Mouse (Mus musculus) ovary, postnatal 14 days (tissue): ENCODE results near the gene Alg3.

Source experiments
- DNase-seq: peaks from one replicate; pipeline ENCODE4 v3.0.0; 2022; ENCODE audit warnings: low spot score

Alg3 gene

GRCm38 (mm10) chr16:20604705-20605104 is 6.8 kb downstream of the Alg3 start:
- no peak for DNase-seq

DNA sequence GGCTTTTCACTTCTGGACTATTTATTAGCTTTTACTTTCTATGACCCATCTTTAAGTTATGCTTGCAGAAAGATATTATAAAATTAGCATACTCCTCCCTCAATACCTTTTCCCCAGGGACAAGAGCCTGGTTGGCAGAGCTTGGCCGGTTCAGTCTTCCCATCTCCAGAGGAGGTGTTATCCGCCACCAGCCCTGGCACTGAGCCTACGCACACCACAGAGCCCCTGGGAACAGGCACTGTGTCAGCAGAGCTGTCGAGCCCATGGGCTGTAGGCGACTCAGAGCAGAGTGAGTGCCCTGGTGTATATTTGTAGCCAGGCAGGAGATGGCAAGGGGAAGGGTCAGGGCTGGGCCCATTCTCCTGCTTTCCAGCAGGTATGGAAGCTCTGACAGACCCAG is 11.0 kb downstream of the Alg3 start:
- DNase-seq, result no peak

GRCm38 (mm10) chr16:20596687-20597441 is 14.7 kb downstream of the Alg3 start:
- no peak for DNase-seq

DNA sequence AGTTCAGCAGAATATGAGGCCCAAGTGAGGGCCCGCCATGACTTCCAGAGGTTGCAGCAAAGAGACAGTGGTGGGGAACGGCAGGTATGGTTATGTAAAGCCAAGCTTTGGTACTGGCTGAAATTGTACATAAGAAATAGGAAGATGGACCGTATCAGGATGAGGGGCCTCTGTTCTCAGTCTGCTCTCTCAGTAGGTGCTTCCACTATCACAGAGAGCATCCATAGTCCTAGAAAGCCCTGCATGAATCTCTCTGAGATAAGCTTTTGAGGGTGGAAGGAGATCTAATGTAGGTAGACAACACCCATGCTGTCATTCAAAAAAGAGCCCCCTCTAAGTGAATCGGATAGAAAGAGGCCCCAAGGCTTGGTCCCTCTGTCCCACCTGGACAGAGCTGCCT is 15.8 kb downstream of the Alg3 start:
- DNase-seq, result no peak

GRCm38 (mm10) chr16:20595060-20595673 is 16.4 kb downstream of the Alg3 start:
- DNase-seq, result no peak

DNA sequence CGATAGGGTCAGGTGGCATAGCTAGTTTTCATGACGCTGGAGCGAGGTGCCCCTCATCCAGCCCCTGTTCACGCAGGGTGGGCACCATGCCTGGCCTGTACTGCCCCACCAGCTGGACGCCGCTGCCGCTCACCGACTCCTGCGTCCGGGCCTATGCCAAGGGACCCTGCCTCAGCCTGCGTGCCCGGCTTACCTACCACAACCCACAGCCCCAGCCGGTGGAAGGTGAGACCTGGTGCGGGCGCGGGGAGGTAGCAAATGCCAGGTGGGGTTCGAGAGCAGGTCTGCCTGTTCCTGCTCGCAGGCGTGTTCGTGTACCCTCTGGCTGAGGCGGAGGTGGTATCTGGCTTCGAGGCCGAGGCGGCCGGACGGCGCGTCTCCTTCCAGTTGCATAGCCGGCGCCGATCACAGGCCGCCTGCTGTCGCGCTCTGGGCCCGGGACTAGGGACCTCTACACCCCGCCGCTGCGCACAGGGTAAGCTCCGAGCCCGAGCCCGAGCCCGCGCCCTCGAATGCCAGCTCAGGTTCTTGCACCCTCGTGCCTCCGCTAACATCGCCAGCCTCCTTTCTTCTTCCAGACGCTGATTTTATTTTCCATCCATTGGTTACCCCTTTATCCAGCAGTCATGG is 20.3 kb downstream of the Alg3 start:
- DNase-seq, result no peak

- no peak for DNase-seq
These were observed 20.9 kb downstream of the Alg3 start for GRCm38 (mm10) chr16:20590680-20591038.

GRCm38 (mm10) chr16:20589939-20590679 is 21.4 kb downstream of the Alg3 start:
- DNase-seq, result no peak

DNA sequence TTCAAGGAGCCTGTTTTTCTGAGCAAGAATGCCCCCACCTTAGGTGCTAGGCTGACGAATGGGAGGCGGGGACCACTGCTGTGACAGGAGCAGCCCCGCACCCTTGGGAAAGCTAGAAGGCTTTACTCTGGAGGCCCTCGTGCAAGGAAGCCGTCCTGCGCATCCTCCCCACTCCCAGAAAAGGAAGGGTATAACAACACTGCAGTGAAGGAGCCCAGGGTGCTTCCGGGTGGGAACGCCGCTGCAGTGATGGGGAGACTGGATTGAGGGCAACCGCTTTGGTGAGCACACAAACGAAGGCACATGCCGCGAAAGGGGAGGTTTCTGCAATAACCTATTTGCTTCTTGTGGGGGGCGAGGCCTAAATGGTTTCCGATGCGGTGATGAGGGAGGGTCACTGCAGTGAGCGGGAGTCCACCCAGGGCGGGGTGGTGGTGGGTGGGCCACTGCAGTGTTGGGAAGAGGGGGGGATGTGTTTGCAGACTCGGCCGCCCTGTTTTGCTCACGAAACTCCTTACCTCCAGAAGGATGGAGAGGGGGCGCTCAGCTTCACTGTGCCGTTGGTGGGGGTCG is 22.1 kb downstream of the Alg3 start, which contains the start of gene Vwa5b2:
TSS of gene Vwa5b2 (plus strand) at position 106 of the 573 bp plus-strand sequence.
- no peak for DNase-seq

- no peak for DNase-seq
These were observed 46.5 kb downstream of the Alg3 start for GRCm38 (mm10) chr16:20565075-20565474.

GRCm38 (mm10) chr16:20557381-20557780 is 54.2 kb downstream of the Alg3 start:
- DNase-seq, result no peak
